Mouse (Mus musculus): ENCODE data around the gene Tbc1d10c.

Gene Tbc1d10c

DNA sequence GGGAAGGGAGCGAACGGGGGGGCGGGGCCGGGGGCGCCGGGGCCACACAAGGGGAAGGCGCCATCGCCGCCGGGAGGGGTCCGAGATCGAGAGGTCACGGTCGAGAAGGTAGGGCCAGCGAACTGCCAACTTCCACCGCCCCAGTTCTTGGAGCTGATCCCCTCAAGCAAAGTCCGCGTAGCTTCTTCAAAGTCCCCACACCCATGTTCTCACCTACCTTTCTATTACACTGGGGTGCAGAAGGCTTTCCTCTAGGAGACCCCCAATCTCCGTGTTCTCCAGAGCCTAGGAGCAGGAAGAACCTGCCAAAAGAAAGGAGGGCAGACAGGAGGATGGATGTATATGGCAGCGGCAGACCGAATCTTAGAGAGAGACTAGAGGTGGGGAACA, 24.4 kb upstream of the Tbc1d10c start:
- DNase-seq (ENCODE audit: low read depth, low spot score): no peak

DNA sequence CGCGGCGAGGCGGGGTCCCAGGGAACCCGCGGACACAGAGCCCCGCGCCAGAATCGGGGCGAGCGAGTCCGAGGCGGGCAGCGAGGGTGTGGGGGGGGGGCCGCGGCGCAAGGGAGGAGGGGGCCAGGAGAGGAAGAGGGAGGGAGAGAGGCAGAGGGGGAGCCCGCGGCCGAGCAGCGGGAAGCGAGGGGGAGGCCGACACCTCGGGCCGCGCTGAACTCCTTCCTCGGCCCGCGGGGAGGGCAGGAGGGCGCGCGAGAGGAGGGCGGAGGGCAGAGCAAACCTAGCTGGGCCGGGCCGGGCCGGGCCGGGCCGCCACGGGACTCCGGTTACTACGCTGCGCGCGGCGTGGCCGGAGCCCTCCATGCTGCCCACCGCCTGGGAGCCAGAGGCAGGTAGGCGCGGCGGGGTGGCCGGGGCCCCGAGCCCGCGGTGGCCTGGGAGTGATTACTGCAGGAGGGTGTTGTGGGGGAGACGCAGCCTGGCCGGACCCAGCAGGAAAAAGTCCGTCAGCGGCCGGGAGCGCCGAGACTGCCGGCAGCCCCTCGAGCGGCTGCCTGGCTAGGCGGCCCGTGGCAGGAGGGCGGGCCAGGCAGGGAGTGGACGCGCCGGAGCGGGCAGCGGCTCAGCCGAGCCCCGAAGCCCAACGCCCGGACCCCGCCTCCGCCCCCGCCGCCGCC, 23.8 kb upstream of the Tbc1d10c start:
- DNase-seq (ENCODE audit: low read depth, low spot score): no peak

DNA sequence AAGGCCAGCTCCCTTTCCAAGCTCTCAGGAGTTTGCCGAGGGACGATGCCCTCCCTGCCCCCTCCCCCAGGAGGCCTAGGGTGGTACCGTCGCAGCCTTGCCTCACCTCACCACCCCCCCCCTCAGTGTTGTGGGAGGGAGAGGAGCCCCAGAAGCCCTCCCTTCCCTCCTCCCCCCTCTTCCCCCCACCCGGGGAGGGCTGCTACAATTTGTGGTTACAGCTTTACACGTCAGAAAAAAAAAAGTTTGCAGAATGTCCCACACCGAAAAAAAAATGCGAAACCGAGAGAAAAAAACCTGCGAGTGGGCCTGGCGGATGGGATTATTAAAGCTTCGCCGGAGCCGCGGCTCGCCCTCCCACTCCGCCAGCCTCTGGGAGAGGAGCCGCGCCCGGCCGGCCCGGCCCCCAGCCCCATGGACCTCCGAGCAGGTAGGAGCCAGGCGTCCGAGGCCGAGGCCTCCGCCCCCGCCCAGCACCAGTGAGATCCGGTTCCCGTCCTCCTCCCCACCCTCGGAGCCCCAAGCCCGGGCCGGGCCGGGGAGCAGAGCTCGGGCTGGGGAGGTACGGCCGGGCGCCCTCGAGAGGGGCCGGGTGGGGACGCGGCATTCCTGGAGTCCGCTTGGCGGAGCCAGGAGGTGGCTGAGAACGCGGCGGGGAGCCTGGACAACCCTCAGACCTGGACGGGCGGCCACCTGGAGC, 23.1 kb upstream of the Tbc1d10c start, which contains the start of the genes Clcf1 and AC109138.7:
Gene Clcf1, plus strand, starts transcription at position 168 of the 700 bp plus-strand sequence.
Gene AC109138.7, plus strand, starts transcription at position 287 of the 700 bp plus-strand sequence.
- no peak for DNase-seq (ENCODE audit: low read depth, low spot score)

DNA sequence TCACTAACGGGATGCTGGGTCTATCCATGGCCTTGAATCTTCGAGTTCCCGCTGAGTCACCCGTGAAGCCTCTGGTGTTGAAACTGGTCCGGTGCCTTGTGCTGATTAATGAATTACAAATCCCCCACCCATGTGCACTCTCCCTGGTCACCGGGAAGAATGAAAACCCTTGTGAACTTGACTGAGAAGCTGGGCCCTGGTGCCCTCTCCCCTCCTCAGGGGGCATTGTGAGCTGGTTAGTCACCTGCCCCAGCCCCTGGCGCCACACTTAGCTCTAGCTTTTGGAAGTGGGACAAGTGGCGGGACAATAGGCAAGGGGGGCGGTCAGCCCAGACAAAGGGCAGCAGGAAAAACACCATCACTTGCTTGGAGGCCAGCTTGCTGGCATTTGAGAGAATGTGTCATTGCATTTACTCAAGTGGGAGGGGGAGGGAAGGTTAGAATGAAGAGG, 22.5 kb upstream of the Tbc1d10c start:
- no peak for DNase-seq (ENCODE audit: low read depth, low spot score)

DNA sequence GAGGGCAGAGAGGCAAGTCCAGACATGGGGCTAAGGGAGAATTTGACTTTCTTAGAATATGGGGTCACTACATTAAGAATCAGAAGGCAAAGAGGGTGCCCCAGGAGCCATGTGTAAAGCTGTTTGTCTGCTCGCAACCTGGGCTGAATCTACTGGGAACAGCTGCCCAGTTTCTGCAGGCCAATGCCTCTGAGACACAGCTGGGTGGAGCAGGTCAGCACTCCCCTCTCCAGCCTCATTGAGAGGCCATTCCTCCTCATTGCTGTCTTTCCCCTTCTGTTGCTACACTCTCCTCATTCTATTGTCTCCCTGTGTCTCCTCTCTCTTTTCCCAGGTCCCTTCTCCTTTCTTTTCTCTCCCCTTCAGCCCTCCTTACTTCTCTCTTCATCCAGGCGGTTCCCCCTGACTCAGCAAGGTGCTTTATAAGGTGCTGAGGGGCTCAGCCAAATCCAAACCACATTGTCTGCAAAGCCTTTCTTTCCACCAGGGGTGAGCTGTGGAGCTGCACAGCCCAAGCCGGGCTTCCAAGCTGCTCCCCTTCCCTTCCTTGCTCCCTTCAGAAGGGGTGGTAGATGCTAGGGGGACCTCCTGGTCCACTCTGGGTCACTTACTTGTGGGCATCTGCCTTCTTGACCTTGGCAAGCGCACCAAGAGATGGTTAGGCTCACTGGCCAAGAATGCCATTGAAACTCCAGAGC, 21.0 kb upstream of the Tbc1d10c start:
- no peak for DNase-seq (ENCODE audit: low read depth, low spot score)

DNA sequence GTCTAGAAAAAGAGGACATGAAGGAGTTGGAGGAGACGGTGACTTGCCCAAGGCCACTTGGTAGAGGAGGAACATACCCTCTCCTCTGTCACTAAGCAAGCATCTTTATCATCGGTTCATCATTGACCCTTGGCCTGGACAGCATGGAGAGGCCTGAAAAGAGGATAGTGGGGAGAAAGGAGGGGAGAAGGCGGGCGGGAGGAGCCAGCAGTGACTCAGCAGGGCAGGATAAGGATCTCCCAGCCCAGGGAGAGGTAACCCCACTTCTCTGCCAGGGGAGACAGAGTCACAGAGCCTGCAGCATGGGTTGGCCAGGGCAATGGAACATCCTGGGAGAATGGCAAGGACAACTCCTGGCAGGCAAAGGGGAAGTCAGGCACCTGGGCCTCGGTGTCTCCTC, 17.5 kb upstream of the Tbc1d10c start:
- no peak for DNase-seq (ENCODE audit: low read depth, low spot score)

DNA sequence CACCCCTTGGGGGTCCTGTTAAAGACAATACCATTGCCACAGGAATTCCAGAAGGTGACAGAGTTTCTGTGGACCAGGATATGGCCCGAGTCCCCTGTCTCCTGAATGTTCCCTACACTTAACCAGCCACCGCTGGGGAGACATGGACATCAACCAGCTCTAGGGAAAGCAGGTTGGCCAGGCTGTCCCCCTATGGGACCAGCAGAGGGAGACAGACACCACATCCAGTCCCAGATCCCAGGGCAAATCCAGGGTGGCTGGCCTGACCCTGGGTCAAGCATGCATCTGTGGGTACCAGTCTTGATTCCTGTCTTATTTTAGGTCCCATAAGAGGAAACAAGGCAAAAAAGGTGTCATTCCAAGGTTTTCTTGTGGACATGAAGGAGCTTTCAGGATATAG, 15.9 kb upstream of the Tbc1d10c start:
- DNase-seq (ENCODE audit: low read depth, low spot score): no peak

DNA sequence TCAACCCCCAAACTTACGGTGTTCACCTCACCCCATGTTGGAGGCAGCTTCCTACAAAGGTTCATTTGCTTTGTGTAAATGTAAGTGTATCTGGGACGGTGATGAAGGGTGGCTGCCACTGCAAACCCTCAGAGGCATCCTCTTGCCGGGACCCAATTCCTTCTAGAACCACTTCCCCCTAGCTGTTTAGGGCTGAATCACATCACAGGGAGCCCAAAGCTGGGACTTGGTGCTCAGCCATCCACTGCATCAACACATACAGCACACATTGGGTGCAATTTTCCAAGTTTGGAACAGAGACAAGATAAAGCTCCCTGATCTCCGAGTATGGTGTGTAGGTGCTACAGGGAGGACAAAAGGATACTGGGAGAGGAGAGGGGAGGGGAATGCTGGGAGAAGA, 13.8 kb upstream of the Tbc1d10c start:
- DNase-seq (ENCODE audit: low read depth, low spot score): no peak

DNA sequence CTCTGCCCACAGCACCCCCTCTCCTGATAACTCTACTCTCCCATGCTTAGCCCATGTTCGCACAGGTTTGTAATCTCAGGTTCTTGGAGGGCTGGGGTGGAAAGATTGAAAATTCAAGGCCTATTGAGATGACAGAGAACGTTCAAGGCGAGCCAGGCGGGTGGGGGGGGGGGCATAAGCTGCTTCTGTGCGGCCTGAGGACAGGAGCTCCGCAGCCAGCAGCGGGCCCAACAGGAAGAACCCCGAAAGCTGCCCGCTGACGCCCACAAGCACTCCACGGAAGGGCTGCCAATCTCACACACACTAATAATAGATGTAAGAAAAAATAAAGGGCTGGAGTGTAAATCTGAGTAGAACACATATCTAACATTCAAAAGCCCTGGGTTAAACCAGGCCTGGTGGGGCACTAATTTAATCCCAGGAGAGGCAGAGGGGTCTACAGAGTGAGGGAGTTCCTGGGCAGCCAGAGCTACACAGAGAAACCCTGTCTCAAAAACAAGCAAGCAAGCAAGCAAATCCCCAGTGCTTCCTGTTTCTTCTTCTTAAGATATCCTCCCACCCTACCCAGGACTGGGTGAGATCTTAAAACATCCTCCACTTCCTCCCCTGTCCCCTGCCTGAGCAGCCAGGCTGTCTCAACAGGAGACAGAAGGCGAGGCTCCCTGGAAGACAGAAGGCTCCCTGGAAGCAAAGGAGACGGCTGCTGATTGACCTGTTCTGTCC, 12.7 kb upstream of the Tbc1d10c start:
- DNase-seq (ENCODE audit: low read depth, low spot score): no peak

DNA sequence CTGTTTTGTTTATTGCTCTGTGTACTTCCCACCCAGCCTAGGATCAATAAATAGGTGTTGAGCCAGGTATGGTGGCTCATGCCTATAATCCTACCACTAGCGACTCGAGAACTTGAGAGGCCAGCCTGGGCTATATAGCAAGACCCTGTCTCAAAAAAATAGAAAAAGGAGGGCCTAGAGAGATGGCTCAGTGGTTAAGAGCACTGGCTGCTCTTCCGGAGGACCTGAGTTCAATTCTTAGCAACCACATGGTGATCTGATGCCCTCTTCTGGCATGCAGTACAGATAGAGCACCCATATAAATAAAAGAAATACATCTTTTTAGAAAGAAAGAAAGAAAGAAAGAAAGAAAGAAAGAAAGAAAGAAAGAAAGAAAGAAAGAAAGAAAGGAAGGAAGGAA, 12.1 kb upstream of the Tbc1d10c start:
- DNase-seq (ENCODE audit: low read depth, low spot score): no peak

DNA sequence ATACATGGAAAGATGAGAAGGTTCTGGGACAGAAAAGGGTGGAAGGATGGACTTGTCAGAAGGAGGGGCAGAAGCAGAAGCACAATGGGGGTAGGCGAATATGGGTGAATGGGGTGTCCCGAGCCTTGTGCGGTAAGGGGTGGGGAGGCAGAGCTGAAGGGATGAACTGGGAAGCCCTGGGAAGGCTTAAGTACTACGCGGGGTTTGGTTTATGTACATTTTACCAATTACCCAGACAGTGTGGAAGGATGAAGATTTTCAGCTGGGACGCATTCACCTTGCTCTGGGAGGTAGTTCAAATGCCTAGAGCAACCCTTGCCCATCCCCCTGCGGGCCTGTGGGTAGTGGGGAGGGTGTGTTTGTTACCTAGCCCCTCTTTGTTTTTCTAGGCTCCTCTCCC, 11.1 kb upstream of the Tbc1d10c start:
- no peak for DNase-seq (ENCODE audit: low read depth, low spot score)

DNA sequence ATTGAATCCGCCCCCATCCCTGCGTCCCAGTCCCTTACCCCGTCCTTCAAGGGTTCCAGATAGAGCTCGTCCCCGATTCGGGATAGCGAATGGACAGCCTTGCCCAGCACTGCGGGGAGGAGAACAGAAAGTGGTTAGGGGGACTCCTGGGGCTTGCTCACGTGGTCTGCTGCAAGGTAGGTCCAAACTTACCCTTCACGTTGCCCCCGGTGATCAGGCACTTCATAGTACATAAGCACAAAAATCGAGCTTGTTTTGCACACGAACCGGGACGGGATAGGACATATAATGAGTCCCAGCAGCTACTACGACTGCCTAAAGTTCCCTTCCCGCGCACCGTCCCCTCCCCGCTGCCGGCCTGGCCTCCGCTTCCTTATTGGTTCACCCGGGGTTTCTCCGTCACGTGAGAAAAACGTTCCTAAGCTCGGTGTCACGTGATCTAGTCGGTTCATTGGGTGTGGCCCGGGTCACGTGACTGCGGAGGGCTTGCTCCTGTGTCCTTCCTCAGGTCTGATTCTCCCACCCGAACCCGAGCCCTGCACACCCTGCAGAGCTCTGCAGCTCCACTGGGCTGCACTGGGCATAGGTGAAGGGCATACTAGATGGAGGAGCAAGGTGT, 10.3 kb upstream of the Tbc1d10c start, which contains the start of gene Rad9a:
Gene Rad9a, minus strand, starts transcription at position 372 of the 619 bp plus-strand sequence.
- peak; percentile 91 for DNase-seq (ENCODE audit: low read depth, low spot score)

DNA sequence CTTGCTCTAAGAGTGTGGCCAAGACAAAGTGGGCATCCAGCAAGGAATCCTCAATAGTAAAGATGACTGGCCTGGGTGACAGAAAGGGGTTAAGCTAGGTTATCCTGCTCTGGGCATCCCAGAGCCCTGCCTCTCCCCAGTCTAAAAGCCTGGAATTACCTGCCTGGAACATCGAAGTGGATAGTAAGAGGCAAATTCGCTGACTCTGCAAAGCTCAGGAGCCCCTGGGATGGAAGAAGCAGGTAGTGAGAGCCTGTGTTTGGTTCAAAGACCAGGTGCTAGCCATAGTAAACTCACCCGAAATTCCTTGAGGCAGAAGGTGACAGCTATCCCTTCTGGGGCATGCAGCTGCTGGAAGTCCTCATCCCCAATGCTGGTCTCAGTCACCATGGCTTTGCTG, 6.1 kb upstream of the Tbc1d10c start:
- no peak for DNase-seq (ENCODE audit: low read depth, low spot score)

DNA sequence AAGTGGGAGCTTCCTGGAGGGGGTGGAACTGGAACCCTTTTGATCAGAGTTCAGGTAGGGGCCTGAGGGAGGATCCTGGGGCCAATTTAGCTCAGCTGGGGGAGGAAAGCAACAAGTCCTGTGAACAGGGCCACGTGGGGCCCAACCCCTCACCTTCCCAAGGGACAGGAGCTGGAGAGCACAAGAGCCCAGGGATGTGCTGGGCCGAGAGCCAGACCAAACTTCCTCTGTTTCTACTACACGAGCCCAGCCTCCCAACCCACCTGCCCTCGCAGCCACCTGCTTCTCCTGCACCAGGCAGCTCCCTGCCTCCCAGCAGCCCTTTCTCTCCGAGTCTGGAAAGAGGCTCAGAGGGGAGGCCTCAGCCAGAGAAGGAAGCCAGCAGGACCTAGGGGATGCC, 5.5 kb upstream of the Tbc1d10c start:
- DNase-seq (ENCODE audit: low read depth, low spot score): no peak

DNA sequence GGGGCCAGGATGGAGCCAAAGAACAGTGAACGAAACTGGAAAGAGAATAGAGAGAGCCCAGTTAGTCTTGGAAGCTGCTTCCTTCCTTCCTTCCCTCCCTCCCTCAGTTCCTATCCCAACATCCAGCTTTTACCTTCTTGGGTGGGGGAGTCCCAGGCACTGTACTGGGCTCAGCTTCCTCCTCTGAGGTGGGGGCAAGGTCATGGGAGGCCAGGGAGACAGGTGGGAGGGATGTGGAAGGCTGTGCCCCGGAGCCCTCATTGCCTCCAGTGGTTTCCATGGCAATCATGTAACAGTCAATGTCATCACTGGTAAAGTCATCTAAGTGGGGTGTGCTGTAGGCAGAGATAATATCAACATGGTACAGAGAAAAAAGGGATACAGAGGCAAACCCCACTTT, 5.0 kb upstream of the Tbc1d10c start:
- DNase-seq (ENCODE audit: low read depth, low spot score): no peak

DNA sequence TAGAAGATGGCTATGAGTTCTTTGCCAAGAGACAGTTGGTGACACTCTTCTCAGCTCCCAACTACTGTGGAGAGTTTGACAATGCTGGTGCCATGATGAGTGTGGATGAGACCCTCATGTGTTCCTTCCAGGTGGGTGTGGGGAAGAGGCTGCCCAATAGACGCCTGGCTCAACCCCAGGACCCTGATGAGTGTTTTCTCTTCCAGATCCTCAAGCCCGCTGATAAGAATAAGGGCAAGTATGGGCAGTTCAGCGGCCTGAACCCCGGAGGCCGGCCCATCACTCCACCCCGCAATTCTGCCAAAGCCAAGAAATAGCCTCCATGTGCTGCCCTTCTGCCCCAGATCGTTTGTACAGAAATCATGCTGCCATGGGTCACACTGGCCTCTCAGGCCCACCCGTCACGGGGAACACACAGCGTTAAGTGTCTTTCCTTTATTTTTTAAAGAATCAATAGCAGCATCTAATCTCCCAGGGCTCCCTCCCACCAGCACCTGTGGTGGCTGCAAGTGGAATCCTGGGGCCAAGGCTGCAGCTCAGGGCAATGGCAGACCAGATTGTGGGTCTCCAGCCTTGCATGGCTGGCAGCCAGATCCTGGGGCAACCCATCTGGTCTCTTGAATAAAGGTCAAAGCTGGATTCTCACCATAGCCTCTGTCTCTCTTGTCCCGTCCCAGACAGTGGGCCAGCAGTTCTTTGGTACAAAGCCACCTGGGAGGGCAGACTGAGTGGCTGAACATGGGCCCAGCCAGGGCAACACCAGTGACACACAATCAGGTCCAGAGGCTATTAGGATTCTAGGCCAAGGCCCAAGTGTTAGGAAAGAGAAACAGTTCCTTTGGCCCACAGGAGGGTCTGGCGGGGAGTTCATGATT, 3.9 kb upstream of the Tbc1d10c start:
- DNase-seq (ENCODE audit: low read depth, low spot score): no peak

DNA sequence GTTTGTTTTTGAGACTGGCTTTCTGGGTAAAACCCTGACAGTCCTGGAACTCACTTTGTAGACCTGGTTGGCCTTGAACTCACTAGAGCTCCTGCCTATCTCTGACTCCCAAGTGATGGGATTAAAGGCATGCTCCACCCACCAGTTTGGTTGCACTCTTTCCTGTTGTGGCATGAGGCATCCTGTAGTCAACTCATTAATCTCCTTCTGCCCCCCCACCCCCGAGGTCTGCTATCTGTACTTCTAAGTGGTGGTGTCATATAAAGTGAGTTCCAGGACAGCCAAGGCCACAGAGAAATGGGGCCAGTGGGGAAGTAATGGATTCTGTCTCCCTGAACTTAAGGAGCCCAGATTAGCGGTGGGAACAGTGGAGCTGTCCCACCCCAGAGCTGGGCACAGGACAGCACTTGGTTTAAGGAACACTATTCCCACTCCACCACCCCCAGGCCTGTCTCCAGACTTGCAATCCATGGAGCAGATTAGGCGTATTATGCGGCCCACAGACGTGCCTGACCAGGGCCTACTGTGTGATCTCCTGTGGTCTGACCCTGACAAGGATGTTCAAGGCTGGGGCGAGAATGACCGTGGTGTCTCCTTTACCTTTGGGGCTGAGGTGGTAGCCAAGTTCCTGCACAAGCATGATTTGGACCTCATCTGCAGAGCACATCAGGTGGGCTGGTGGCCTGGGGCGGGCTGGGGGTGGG, 3.1 kb upstream of the Tbc1d10c start:
- no peak for DNase-seq (ENCODE audit: low read depth, low spot score)

DNA sequence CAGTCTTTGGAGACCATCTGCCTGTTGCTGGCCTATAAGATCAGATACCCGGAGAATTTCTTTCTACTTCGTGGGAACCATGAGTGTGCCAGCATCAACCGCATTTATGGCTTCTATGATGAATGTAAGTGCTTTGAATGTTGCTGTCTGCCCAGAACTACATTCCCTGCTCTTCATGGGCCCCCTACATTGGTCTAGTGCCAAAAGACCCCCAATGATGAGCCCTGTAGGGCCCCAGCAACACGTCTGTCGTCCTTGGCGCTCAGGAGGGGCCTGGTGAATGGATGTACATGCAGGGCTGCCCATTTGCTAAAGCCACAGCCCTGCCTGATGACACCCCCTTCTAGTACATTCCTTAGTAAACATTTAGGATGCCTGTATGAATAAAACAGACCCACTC, 2.0 kb upstream of the Tbc1d10c start:
- no peak for DNase-seq (ENCODE audit: low read depth, low spot score)

DNA sequence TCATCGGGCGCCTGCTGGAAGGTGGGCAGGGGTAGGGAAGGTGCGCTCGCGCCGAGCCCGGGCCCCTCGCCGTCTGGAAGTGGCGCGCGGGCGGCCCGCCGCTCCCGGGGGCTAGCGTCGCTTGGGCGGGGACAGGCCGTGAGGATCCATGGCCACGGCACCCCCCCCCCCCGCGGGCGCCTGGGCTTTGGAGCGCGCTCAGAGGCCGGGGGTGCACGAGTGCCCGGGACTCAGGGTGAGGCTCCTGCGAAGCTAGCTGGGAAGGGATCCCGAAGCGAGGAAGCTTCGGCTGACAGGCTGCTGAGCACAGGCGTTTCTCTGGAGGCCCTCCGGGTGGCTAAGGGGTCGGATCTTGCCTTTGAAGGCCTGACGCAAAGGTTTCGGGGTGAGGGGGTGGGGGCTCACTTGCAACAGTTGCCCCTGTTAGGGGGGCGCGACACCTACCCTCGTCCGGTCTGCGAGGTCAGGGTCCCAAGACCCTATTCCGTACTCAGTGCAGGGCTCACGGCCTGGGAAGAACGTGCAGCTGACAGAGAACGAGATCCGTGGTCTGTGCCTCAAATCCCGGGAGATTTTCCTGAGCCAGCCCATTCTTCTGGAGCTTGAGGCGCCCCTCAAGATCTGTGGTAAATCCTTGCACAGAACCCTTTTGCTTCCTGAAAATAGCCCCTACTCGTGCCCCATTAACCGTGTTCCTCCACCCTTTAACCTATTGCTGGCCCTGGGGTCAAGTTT, 1.3 kb upstream of the Tbc1d10c start:
- no peak for DNase-seq (ENCODE audit: low read depth, low spot score)
